Mouse (Mus musculus): ENCODE measurements around the gene Creg1.

DNA sequence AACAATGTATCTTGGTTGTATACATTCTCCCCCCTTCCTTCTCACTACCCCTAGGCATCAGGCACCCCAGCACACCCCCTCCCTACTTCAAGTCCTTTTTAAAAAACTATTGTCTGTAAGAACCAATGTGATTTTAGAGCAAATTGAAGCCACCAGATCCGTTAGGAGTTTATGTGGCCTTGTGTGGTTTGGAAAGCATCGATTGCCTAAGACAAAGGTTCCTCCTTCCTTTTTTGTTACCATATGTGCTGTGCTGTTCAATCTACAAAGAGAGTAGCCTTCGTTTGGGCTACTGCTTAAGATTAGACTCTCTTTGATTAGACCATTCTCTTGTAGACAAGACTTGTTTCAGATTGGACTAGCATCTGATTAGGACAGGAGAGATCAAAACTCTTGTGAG, 25.7 kb upstream of the Creg1 start:
- TF ChIP-seq CTCF (IDR thresholded peaks at IDR 0.05; ENCODE audit: control insufficient read depth, insufficient read depth, insufficient replicate concordance, low read depth, low read length) (no peak), POLR2A (IDR thresholded peaks at IDR 0.05; ENCODE audit: control insufficient read depth, low read depth, low read length) (no peak)
